In genomic region chr11:26961336-26961980, GRCm38 (mm10) we compare ENCODE assay signal across 8 mouse cellular contexts.
DNase-seq lines count a peak whose midpoint lies in the region; ATAC-seq lines count a peak whose summit lies in the region.

No protein-coding gene starts in this region.

- no peaks in the 10 kb centered on the region for H3K9me3 ChIP-seq in hindbrain, embryonic 12.5 days (replicated peaks)

- no peaks in the 10 kb centered on the region for H3K36me3 ChIP-seq in hindbrain, embryonic 12.5 days

- 5% methylated on average over 5 of the region's 5 CpGs for WGBS in hindbrain, embryonic 12.5 days

- peaks cover 14% of the 10 kb centered on the region for H3K4me1 ChIP-seq in hindbrain, embryonic 12.5 days

- no peaks in the 10 kb centered on the region for H3K27me3 ChIP-seq in hindbrain, embryonic 12.5 days

- H3K27ac ChIP-seq in hindbrain, embryonic 12.5 days, result no peak overlapping the region

- peak; percentile 68 for DNase-seq in MN1 (ENCODE audit: low spot score)
- peak; percentile 64 for DNase-seq in cerebellum, adult 9-10 months
- DNase-seq in frontal cortex, postnatal 10 days (ENCODE audit: low spot score in 2 of 2), result peak; percentile 67 to 87
- peak; percentile 96 to 97 for DNase-seq in layer of hippocampus, postnatal 10 days (ENCODE audit: low spot score in 2 of 2)
- peak; percentile 83 for DNase-seq in lung, postnatal 14 days
- peak; percentile 95 for DNase-seq in retina, postnatal 1 day
- DNase-seq in thymus, postnatal 4 days, result peak; percentile 85

- H3K9ac ChIP-seq in hindbrain, embryonic 12.5 days, result no peak overlapping the region

- H3K4me2 ChIP-seq in hindbrain, embryonic 12.5 days (replicated peaks), result peak overlapping the region; percentile 41

- ATAC-seq in hindbrain, embryonic 12.5 days (ENCODE audit: low FRiP score), result peak; percentile 98

- no peak overlapping the region for H3K4me3 ChIP-seq in hindbrain, embryonic 12.5 days
